Mouse (Mus musculus) hindbrain, embryonic 15.5 days (tissue): Measurements from ENCODE around the gene Cul9. TPM values are rescaled to one million over a fixed set of nuclear protein-coding genes. Genes with fewer than 3 reads are reported as not detected.
A peak's percentile ranks its signal among the peaks of the same experiment; 100 is the strongest.

Experiments
- ATAC-seq: fragments of 200-750 bp; cut with Nextera tagmentation; 2 replicates; pipeline ENCODE4 v1.8.0; 2017; ENCODE audit warnings: low read depth, moderate number of reproducible peaks, moderate TSS enrichment; ENCODE audit not compliant: low FRiP score
- H3K27ac ChIP-seq: fragments of 300-500 bp; sonication (generic); replicated peaks from 2 replicates; pipeline ENCODE4 v1.5.1; 2015; ENCODE audit warnings: mild to moderate bottlenecking, inconsistent platforms
- H3K27me3 ChIP-seq: fragments of 300-500 bp; sonication (generic); 2 replicates; pipeline ENCODE4 v1.6.1; 2015; ENCODE audit warnings: control low read depth, inconsistent platforms
- H3K36me3 ChIP-seq: fragments of 300-500 bp; sonication (generic); 2 replicates; pipeline ENCODE4 v1.6.1; 2015; ENCODE audit warnings: control low read depth, inconsistent platforms
- H3K4me1 ChIP-seq: fragments of 300-500 bp; sonication (generic); replicated peaks from 2 replicates; pipeline ENCODE4 v1.6.1; 2015; ENCODE audit warnings: control low read depth, inconsistent platforms
- H3K4me2 ChIP-seq: fragments of 300-500 bp; sonication (generic); 2 replicates; pipeline ENCODE4 v1.6.1; 2015; ENCODE audit warnings: moderate library complexity, mild to moderate bottlenecking, inconsistent platforms
- H3K4me3 ChIP-seq: fragments of 300-500 bp; sonication (generic); 2 replicates; pipeline ENCODE4 v1.5.1; 2015; ENCODE audit warnings: mild to moderate bottlenecking, inconsistent platforms
- H3K9ac ChIP-seq: fragments of 300-500 bp; sonication (generic); 2 replicates; pipeline ENCODE4 v1.6.1; 2015; ENCODE audit warnings: inconsistent platforms
- H3K9me3 ChIP-seq: fragments of 300-500 bp; sonication (generic); 2 replicates; pipeline ENCODE4 v1.6.1; 2016; ENCODE audit warnings: control low read depth, inconsistent platforms
- WGBS: fragments of 180-500 bp; shearing (Covaris S2); methylation state at CpG from one replicate; pipeline ENCODE4 v1.1.7; 2015; 5-methylcytosine and 5-hydroxymethylcytosine counted together
- polyA plus RNA-seq: library from polyadenylated mRNA; unstranded; fragments of >200 nt; fragmentation: Nextera tagmentation; extraction: Ambion mirVana; gene quantifications from 2 replicates; pipeline ENCODE4 v1.2.1, GENCODE M21; 2015

Gene Cul9
- polyA plus RNA-seq, 1 experiment from 2014 or later, result 26.5 TPM

DNA sequence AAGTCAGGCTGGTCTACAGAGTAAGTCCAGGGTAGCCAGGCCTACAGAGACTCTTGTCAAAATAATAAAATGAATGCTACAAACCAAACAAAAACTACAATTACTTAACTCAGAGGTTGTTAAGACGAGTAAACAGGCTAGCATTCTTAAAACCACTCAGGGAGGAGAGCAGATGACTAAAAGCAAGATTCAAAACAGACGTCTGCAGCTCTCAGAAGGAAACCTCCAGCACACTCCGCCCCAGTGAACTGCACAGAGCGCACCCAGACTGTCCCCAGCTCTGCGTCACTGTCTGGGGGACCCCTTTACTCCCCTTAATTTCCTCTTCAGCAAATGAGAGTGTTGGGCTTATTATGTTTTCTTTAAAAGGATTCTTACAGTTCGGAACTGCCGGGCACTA is 6.0 kb upstream of the Cul9 start:
- no peak for ATAC-seq
- Histone ChIP-seq H3K4me2 (peak overlapping the region; percentile 84), H3K27me3 (no peaks in the 10 kb centered on the region; the same call in 1 of the 2 replicates), H3K27ac (peak overlapping the region; percentile 68; the same call in 1 of the 2 replicates), H3K36me3 (peaks cover 40% of the 10 kb centered on the region), H3K4me3 (peak overlapping the region; percentile 91; the same call in 1 of the 2 replicates), H3K9me3 (no peaks in the 10 kb centered on the region), H3K4me1 (peaks cover 39% of the 10 kb centered on the region), H3K9ac (no peak overlapping the region)
- 83% methylated on average over 7 of the region's 7 CpGs for WGBS

- H3K4me1 ChIP-seq, result peaks cover 40% of the 10 kb centered on the region
- no peaks in the 10 kb centered on the region for H3K9me3 ChIP-seq
- WGBS, result 92% methylated on average over 6 of the region's 6 CpGs
- H3K9ac ChIP-seq, result no peak overlapping the region
- no peaks in the 10 kb centered on the region; the same call in 1 of the 2 replicates for H3K27me3 ChIP-seq
- no peak for ATAC-seq
- no peak overlapping the region for H3K27ac ChIP-seq
- H3K4me3 ChIP-seq, result no peak overlapping the region
- H3K36me3 ChIP-seq, result peaks cover 40% of the 10 kb centered on the region
- no peak overlapping the region for H3K4me2 ChIP-seq
These were observed 5.2 kb upstream of the Cul9 start for GRCm38 (mm10) chr17:46551369-46551768.

DNA sequence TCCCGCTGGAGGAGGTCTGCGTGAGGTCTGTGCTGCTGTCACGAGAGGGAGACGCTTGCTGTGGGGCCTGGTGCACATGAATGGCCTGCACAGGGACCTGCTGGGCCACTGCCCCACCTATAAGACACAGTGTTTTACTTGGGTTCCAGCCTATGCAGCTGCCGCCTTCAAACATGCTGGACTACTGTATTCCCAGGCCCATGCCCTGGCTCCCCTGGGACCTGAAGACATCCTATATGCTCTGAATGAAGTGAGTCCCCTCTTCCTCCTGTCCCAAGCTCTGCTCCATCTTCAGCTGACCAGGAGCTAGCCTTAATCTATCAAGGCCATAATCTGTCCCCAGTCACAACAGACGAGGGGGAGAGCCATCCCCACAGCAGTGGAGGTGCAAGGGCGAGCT is 4.7 kb upstream of the Cul9 start:
- Histone ChIP-seq H3K9me3 (no peaks in the 10 kb centered on the region), H3K4me1 (peaks cover 42% of the 10 kb centered on the region), H3K27ac (no peak overlapping the region), H3K9ac (no peak overlapping the region), H3K36me3 (peaks cover 40% of the 10 kb centered on the region), H3K4me2 (no peak overlapping the region), H3K27me3 (no peaks in the 10 kb centered on the region; the same call in 1 of the 2 replicates), H3K4me3 (no peak overlapping the region)
- WGBS, result 89% methylated on average over 7 of the region's 7 CpGs
- no peak for ATAC-seq

DNA sequence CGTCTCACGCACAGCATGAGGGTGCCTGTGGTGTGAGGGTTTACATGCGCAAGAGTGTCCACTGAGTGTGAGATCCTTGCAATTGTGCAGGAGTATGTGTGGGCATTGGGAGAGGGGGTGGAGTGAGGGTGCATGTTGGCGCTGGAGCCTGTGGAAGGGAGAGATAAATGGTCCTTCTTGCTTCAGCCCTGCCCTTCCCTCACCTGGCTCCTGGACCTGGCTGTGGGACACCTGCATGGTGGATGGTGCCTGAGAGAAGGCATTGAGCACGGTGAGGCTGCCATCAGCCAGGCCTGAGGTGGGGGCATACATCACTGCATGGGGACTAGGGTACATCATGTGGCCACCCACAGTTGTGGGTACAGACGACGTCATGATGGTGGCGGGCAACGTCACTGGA is 3.5 kb upstream of the Cul9 start:
- no peak overlapping the region for H3K4me2 ChIP-seq
- peaks cover 40% of the 10 kb centered on the region for H3K36me3 ChIP-seq
- WGBS, result 89% methylated on average over 9 of the region's 9 CpGs
- no peak overlapping the region for H3K9ac ChIP-seq
- H3K9me3 ChIP-seq, result no peaks in the 10 kb centered on the region
- H3K27me3 ChIP-seq, result no peaks in the 10 kb centered on the region; the same call in 1 of the 2 replicates
- no peak for ATAC-seq
- H3K4me1 ChIP-seq, result peaks cover 50% of the 10 kb centered on the region
- no peak overlapping the region for H3K4me3 ChIP-seq
- no peak overlapping the region for H3K27ac ChIP-seq

- no peak overlapping the region for H3K4me2 ChIP-seq
- ATAC-seq, result no peak
- H3K27me3 ChIP-seq, result no peaks in the 10 kb centered on the region; the same call in 1 of the 2 replicates
- H3K27ac ChIP-seq, result no peak overlapping the region
- peaks cover 40% of the 10 kb centered on the region for H3K36me3 ChIP-seq
- WGBS, result 30% methylated on average over 8 of the region's 8 CpGs
- no peak overlapping the region for H3K4me3 ChIP-seq
- no peak overlapping the region for H3K9ac ChIP-seq
- H3K9me3 ChIP-seq, result no peaks in the 10 kb centered on the region
- peaks cover 46% of the 10 kb centered on the region for H3K4me1 ChIP-seq
These were observed 3.0 kb upstream of the Cul9 start for GRCm38 (mm10) chr17:46549193-46549592.

- Histone ChIP-seq H3K36me3 (peaks cover 40% of the 10 kb centered on the region), H3K9me3 (no peaks in the 10 kb centered on the region), H3K4me2 (no peak overlapping the region), H3K4me1 (peaks cover 41% of the 10 kb centered on the region), H3K4me3 (no peak overlapping the region), H3K27ac (no peak overlapping the region), H3K27me3 (no peaks in the 10 kb centered on the region; the same call in 1 of the 2 replicates), H3K9ac (no peak overlapping the region)
- WGBS, result 57% methylated on average over 11 of the region's 11 CpGs
- no peak for ATAC-seq
These were observed 2.6 kb upstream of the Cul9 start for GRCm38 (mm10) chr17:46548741-46549140.

GRCm38 (mm10) chr17:46547923-46548322 is 1.7 kb upstream of the Cul9 start:
- no peak for ATAC-seq
- Histone ChIP-seq H3K9me3 (no peaks in the 10 kb centered on the region), H3K27ac (no peak overlapping the region), H3K36me3 (peaks cover 46% of the 10 kb centered on the region), H3K4me1 (peaks cover 33% of the 10 kb centered on the region), H3K9ac (no peak overlapping the region), H3K4me2 (no peak overlapping the region), H3K27me3 (no peaks in the 10 kb centered on the region; the same call in 1 of the 2 replicates), H3K4me3 (no peak overlapping the region)
- WGBS, result 25% methylated on average over 3 of the region's 3 CpGs

- 15% methylated on average over 8 of the region's 8 CpGs for WGBS
- Histone ChIP-seq H3K4me2 (0 out of 2 replicates have a peak overlapping the region, but pooled peaks have one; percentile 56), H3K27me3 (no peaks in the 10 kb centered on the region; the same call in 1 of the 2 replicates), H3K36me3 (peaks cover 44% of the 10 kb centered on the region), H3K9me3 (no peaks in the 10 kb centered on the region), H3K4me3 (peak overlapping the region; percentile 71; the same call in 1 of the 2 replicates), H3K27ac (no peak overlapping the region), H3K9ac (no peak overlapping the region), H3K4me1 (peaks cover 24% of the 10 kb centered on the region)
- ATAC-seq, result no peak
These were observed 807 bp upstream of the Cul9 start for GRCm38 (mm10) chr17:46546995-46547394.

GRCm38 (mm10) chr17:46546591-46546990 is 403 bp upstream of the Cul9 start:
- WGBS, result 14% methylated on average over 7 of the region's 7 CpGs
- H3K27me3 ChIP-seq, result no peaks in the 10 kb centered on the region; the same call in 1 of the 2 replicates
- no peak; the same call in 1 of the 2 replicates for ATAC-seq
- peaks cover 40% of the 10 kb centered on the region for H3K36me3 ChIP-seq
- peak overlapping the region; percentile 71 for H3K4me3 ChIP-seq
- 0 out of 2 replicates have a peak overlapping the region, but pooled peaks have one; percentile 68 for H3K27ac ChIP-seq
- peak overlapping the region; percentile 87; the same call in 1 of the 2 replicates for H3K9ac ChIP-seq
- peak overlapping the region; percentile 56 for H3K4me2 ChIP-seq
- H3K9me3 ChIP-seq, result no peaks in the 10 kb centered on the region
- H3K4me1 ChIP-seq, result peaks cover 22% of the 10 kb centered on the region

- Histone ChIP-seq H3K27me3 (no peaks in the 10 kb centered on the region; the same call in 1 of the 2 replicates), H3K9me3 (no peaks in the 10 kb centered on the region), H3K36me3 (peaks cover 40% of the 10 kb centered on the region), H3K9ac (no peak overlapping the region), H3K27ac (no peak overlapping the region), H3K4me1 (peaks cover 22% of the 10 kb centered on the region), H3K4me3 (no peak overlapping the region), H3K4me2 (no peak overlapping the region)
- no peak for ATAC-seq
- WGBS, result 90% methylated on average over 12 of the region's 12 CpGs
These were observed 2.5 kb downstream of the Cul9 start for GRCm38 (mm10) chr17:46543661-46544060.

- H3K4me2 ChIP-seq, result no peak overlapping the region
- no peak overlapping the region for H3K4me3 ChIP-seq
- no peaks in the 10 kb centered on the region for H3K27me3 ChIP-seq
- 38% methylated on average over 12 of the region's 12 CpGs for WGBS
- ATAC-seq, result peak; percentile 52; the same call in 1 of the 2 replicates
- no peak overlapping the region for H3K9ac ChIP-seq
- no peaks in the 10 kb centered on the region for H3K9me3 ChIP-seq
- peaks cover 40% of the 10 kb centered on the region for H3K36me3 ChIP-seq
- H3K4me1 ChIP-seq, result no peaks in the 10 kb centered on the region
- no peak overlapping the region for H3K27ac ChIP-seq
These were observed 20.4 kb downstream of the Cul9 start for GRCm38 (mm10) chr17:46525579-46526307.

DNA sequence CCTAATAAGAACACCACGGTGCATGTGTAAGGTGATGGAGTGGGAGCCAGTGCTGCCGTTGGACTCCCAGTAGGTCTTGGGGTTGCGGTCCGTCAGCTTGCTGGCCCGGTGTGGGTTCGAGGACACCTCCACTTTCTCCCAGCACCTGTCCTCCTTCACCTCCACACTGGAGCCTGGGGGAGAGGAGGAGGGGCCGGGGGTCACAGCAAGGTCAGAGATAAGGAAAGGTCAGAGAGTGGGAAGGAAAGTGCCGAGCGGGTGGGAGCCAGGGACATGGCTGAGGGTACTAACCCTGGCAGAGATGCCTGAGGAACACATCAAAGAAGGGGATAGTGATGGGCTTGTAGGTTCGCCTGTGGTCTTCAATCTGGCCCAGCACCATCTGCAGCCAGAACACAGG is 21.1 kb downstream of the Cul9 start:
- peaks cover 38% of the 10 kb centered on the region for H3K36me3 ChIP-seq
- H3K4me2 ChIP-seq, result no peak overlapping the region
- no peak overlapping the region for H3K4me3 ChIP-seq
- H3K9ac ChIP-seq, result no peak overlapping the region
- H3K4me1 ChIP-seq, result no peaks in the 10 kb centered on the region
- H3K9me3 ChIP-seq, result no peaks in the 10 kb centered on the region
- no peak overlapping the region for H3K27ac ChIP-seq
- 85% methylated on average over 10 of the region's 10 CpGs for WGBS
- no peaks in the 10 kb centered on the region for H3K27me3 ChIP-seq
- ATAC-seq, result no peak
